Mouse (Mus musculus): ENCODE measurements at regions not wholly inside any gene's neighbourhood (a gene's known extent, or its start where the extent isn't known, plus 50 kb on each side); places are given as distances from the start of the nearest gene placed in this dataset.

DNA sequence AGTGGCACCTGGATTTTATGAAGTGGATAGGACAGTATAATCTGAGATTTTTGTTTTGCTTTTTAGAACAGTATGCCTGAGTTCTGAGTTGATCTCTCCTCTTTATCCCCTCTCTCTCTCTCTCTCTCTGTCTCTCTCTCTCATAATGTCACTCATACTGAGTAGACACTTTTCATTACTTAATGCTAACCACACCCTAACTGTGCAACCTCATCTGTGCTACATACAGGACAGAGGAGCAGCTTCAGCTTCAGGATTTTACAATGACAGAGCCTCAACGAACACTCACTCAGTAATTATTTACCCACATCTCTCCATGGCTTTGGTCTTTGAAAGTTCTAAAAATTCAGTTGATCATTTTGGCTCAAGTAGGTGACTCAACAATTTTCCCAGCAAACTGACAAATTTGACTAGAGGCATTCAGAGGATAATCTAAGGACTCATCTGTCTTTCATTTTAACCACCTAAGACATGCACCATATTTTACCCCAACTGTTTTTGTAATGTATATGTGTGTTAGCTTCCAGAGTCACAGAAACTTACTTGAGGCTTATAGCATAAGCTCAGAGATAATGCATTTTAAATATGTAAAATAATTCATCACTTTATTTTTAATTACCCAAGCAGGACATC lies 256.4 kb upstream of the Myo3a start:
- Histone ChIP-seq H3K4me1 (ENCODE audit: control insufficient read depth, insufficient read depth, low read length) (no peaks in the 10 kb centered on the region), H3K36me3 (ENCODE audit: control insufficient read depth, insufficient read depth) (no peaks in the 10 kb centered on the region), H3K4me3 (ENCODE audit: low read length) (no peak overlapping the region), H3K9me3 (replicated peaks; ENCODE audit: control insufficient read depth, low read length) (no peaks in the 10 kb centered on the region), H3K4me2 (ENCODE audit: low read depth, low read length) (no peak overlapping the region), H3K9ac (ENCODE audit: low read length) (no peak overlapping the region), H3K27ac (ENCODE audit: low read length) (no peak overlapping the region), H3K27me3 (ENCODE audit: control insufficient read depth, insufficient read depth, low read length) (no peaks in the 10 kb centered on the region)
- no peak for ATAC-seq (replicated peaks; ENCODE audit: extremely low read depth, insufficient read depth, low FRiP score)
- WGBS = 62% methylated on average over 1 of the region's 1 CpGs

DNA sequence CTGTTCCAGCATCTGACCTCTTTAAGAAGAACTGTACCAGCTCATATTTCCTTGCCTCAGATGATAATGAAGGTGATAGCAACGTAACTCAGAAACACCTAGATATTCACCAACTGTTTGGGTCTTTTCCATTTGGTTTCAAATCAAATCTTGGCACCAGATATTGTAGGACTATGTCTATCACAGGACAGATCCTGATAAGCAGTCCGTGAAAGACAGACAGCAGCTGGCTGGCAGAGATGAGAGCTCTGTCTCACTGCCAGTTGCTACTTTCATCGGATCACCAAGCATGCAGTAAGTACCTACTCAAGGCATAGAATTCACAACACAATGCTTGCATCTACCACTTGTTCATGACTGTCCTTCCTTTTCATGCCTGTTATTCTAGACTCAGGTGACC lies 252.7 kb upstream of the Myo3a start:
- Histone ChIP-seq H3K4me3 (ENCODE audit: low read length) (no peak overlapping the region), H3K4me2 (ENCODE audit: low read depth, low read length) (no peak overlapping the region), H3K27me3 (ENCODE audit: control insufficient read depth, insufficient read depth, low read length) (no peaks in the 10 kb centered on the region), H3K27ac (ENCODE audit: low read length) (no peak overlapping the region), H3K9ac (ENCODE audit: low read length) (no peak overlapping the region), H3K36me3 (ENCODE audit: control insufficient read depth, insufficient read depth) (no peaks in the 10 kb centered on the region), H3K9me3 (replicated peaks; ENCODE audit: control insufficient read depth, low read length) (no peaks in the 10 kb centered on the region), H3K4me1 (ENCODE audit: control insufficient read depth, insufficient read depth, low read length) (no peaks in the 10 kb centered on the region)
- no peak for ATAC-seq (replicated peaks; ENCODE audit: extremely low read depth, insufficient read depth, low FRiP score)
- WGBS = 31% methylated on average over 3 of the region's 3 CpGs

DNA sequence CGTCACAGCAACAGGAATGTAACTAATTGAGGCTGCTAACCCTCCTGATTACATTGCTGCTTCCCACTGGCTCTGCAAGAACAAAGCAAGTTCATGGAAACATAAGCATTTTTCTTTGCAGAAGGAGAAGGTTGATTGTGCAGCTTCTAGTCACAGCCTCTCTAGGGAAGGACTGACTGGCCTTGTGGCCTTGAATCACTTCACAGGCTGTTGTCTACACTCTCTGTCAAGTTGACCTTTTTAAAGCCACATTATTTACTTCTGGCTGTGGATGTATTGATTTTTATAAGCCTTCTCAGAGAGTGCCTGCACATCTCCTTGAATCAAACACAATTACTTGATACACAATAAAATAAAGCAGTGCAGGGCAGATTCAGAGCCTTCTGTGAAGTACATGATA lies 251.8 kb upstream of the Myo3a start:
- Histone ChIP-seq H3K4me3 (ENCODE audit: low read length) (no peak overlapping the region), H3K9me3 (replicated peaks; ENCODE audit: control insufficient read depth, low read length) (no peaks in the 10 kb centered on the region), H3K36me3 (ENCODE audit: control insufficient read depth, insufficient read depth) (no peaks in the 10 kb centered on the region), H3K27me3 (ENCODE audit: control insufficient read depth, insufficient read depth, low read length) (no peaks in the 10 kb centered on the region), H3K4me1 (ENCODE audit: control insufficient read depth, insufficient read depth, low read length) (no peaks in the 10 kb centered on the region), H3K9ac (ENCODE audit: low read length) (no peak overlapping the region), H3K27ac (ENCODE audit: low read length) (no peak overlapping the region), H3K4me2 (ENCODE audit: low read depth, low read length) (no peak overlapping the region)
- 30% methylated on average over 1 of the region's 1 CpGs for WGBS
- no peak for ATAC-seq (replicated peaks; ENCODE audit: extremely low read depth, insufficient read depth, low FRiP score)

- no peaks in the 10 kb centered on the region for H3K27me3 ChIP-seq (ENCODE audit: control insufficient read depth, insufficient read depth, low read length)
- H3K4me2 ChIP-seq (ENCODE audit: low read depth, low read length) = no peak overlapping the region
- no peaks in the 10 kb centered on the region for H3K4me1 ChIP-seq (ENCODE audit: control insufficient read depth, insufficient read depth, low read length)
- H3K4me3 ChIP-seq (ENCODE audit: low read length) = no peak overlapping the region
- H3K9ac ChIP-seq (ENCODE audit: low read length) = no peak overlapping the region
- H3K27ac ChIP-seq (ENCODE audit: low read length) = no peak overlapping the region
- ATAC-seq (replicated peaks; ENCODE audit: extremely low read depth, insufficient read depth, low FRiP score) = no peak
- no peaks in the 10 kb centered on the region for H3K9me3 ChIP-seq (replicated peaks; ENCODE audit: control insufficient read depth, low read length)
- H3K36me3 ChIP-seq (ENCODE audit: control insufficient read depth, insufficient read depth) = no peaks in the 10 kb centered on the region
Measured at GRCm38 (mm10) chr2:21976337-21976736, 251.0 kb upstream of the Myo3a start.

DNA sequence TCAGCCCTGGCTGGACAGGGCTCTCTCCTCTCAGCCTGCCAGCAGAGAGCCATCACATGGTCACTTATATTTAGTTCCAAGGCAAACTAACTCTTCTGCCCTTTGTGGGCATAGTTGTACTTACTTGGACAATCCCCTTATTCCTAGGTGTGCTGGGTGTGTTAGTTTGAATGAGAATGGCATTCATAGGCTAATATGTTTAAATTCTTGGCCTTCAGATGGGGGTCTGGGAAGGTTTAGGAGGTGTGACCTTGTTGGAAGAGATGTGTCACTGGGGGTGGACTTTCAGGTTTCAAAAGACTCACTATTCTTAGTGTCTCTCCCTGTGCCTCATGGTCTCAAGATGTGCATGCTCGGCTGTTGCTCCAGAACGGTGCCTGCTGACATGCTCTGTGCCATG lies 250.5 kb upstream of the Myo3a start:
- ATAC-seq (replicated peaks; ENCODE audit: extremely low read depth, insufficient read depth, low FRiP score) = no peak
- H3K4me2 ChIP-seq (ENCODE audit: low read depth, low read length) = no peak overlapping the region
- H3K36me3 ChIP-seq (ENCODE audit: control insufficient read depth, insufficient read depth) = no peaks in the 10 kb centered on the region
- WGBS = 64% methylated on average over 2 of the region's 2 CpGs
- no peak overlapping the region for H3K27ac ChIP-seq (ENCODE audit: low read length)
- H3K9me3 ChIP-seq (replicated peaks; ENCODE audit: control insufficient read depth, low read length) = no peaks in the 10 kb centered on the region
- no peaks in the 10 kb centered on the region for H3K27me3 ChIP-seq (ENCODE audit: control insufficient read depth, insufficient read depth, low read length)
- no peaks in the 10 kb centered on the region for H3K4me1 ChIP-seq (ENCODE audit: control insufficient read depth, insufficient read depth, low read length)
- no peak overlapping the region for H3K9ac ChIP-seq (ENCODE audit: low read length)
- no peak overlapping the region for H3K4me3 ChIP-seq (ENCODE audit: low read length)

DNA sequence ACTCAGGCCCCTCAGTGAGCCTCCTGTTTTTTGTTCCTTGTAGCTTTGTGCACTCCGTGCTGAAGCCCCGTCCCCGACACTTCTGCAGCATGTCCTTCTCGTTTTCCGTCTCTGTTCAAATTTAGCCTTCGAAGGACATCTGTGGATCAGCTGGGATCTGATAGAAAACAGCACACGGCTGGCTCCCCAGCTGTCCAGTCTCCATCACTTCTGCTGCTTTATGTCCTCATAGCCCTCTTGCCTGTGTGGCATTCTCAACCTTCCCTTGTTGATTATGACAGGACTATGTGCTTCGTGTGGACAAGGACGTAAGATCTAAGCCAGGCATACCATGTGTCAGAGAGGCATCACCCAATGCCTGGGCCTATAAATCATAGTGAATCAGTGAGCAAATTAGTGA lies 247.1 kb upstream of the Myo3a start:
- WGBS = 51% methylated on average over 9 of the region's 9 CpGs
- H3K9ac ChIP-seq (ENCODE audit: low read length) = no peak overlapping the region
- no peak overlapping the region for H3K4me3 ChIP-seq (ENCODE audit: low read length)
- no peak for ATAC-seq (replicated peaks; ENCODE audit: extremely low read depth, insufficient read depth, low FRiP score)
- no peak overlapping the region for H3K4me2 ChIP-seq (ENCODE audit: low read depth, low read length)
- no peaks in the 10 kb centered on the region for H3K36me3 ChIP-seq (ENCODE audit: control insufficient read depth, insufficient read depth)
- H3K27ac ChIP-seq (ENCODE audit: low read length) = no peak overlapping the region
- no peaks in the 10 kb centered on the region for H3K4me1 ChIP-seq (ENCODE audit: control insufficient read depth, insufficient read depth, low read length)
- no peaks in the 10 kb centered on the region for H3K9me3 ChIP-seq (replicated peaks; ENCODE audit: control insufficient read depth, low read length)
- H3K27me3 ChIP-seq (ENCODE audit: control insufficient read depth, insufficient read depth, low read length) = no peaks in the 10 kb centered on the region

DNA sequence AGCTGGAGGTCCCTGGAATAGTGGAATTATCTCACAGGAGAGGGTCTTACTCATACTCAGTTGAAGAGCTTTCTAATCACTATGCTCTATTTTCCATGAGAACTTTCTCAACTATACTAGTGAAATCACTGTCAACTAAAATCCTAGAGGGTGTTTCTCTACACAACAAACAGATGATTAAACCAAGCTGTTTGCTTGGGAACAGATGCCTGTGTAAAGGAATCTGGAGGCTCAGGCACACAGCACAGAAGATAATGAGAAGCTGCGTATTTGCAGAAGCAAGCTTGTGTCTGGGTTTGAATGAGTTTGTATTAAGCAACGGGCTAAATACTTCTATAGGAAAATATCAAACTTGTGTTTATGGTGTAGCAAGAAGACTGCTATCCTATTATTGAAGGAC lies 202.9 kb upstream of the Myo3a start:
- ATAC-seq (replicated peaks; ENCODE audit: extremely low read depth, insufficient read depth, low FRiP score) = no peak
- Histone ChIP-seq H3K4me1 (ENCODE audit: control insufficient read depth, insufficient read depth, low read length) (no peaks in the 10 kb centered on the region), H3K4me2 (ENCODE audit: low read depth, low read length) (no peak overlapping the region), H3K4me3 (ENCODE audit: low read length) (no peak overlapping the region), H3K9me3 (replicated peaks; ENCODE audit: control insufficient read depth, low read length) (no peaks in the 10 kb centered on the region), H3K36me3 (ENCODE audit: control insufficient read depth, insufficient read depth) (no peaks in the 10 kb centered on the region), H3K9ac (ENCODE audit: low read length) (no peak overlapping the region), H3K27ac (ENCODE audit: low read length) (no peak overlapping the region), H3K27me3 (ENCODE audit: control insufficient read depth, insufficient read depth, low read length) (no peaks in the 10 kb centered on the region)
- 73% methylated on average over 2 of the region's 2 CpGs for WGBS

DNA sequence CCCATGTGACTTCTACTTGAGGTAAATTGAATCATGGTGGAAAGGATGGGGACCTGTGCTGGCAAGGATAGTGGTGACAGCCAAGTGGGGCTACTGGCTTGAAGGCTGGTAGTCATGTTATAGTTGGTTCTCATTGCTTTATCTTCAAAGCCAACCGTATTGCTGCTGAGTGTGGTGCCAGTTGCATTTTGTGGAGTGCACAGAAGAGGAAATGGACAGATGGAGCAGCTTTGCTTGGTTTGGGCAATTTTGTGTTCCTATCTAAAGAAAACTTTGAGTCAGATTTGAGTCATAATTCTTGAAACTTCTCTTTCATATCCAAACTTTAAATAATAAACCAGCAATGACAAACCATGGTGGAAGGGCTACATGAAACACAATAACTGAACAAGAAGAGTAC lies 200.5 kb upstream of the Myo3a start:
- Histone ChIP-seq H3K36me3 (ENCODE audit: control insufficient read depth, insufficient read depth) (no peaks in the 10 kb centered on the region), H3K4me1 (ENCODE audit: control insufficient read depth, insufficient read depth, low read length) (no peaks in the 10 kb centered on the region), H3K9ac (ENCODE audit: low read length) (no peak overlapping the region), H3K9me3 (replicated peaks; ENCODE audit: control insufficient read depth, low read length) (no peaks in the 10 kb centered on the region), H3K27me3 (ENCODE audit: control insufficient read depth, insufficient read depth, low read length) (no peaks in the 10 kb centered on the region), H3K4me3 (ENCODE audit: low read length) (no peak overlapping the region), H3K4me2 (ENCODE audit: low read depth, low read length) (no peak overlapping the region), H3K27ac (ENCODE audit: low read length) (no peak overlapping the region)
- WGBS = 81% methylated on average over 1 of the region's 1 CpGs
- no peak for ATAC-seq (replicated peaks; ENCODE audit: extremely low read depth, insufficient read depth, low FRiP score)

- no peaks in the 10 kb centered on the region for H3K9me3 ChIP-seq (replicated peaks; ENCODE audit: control insufficient read depth, low read length)
- no peaks in the 10 kb centered on the region for H3K36me3 ChIP-seq (ENCODE audit: control insufficient read depth, insufficient read depth)
- WGBS = 57% methylated on average over 1 of the region's 1 CpGs
- ATAC-seq (replicated peaks; ENCODE audit: extremely low read depth, insufficient read depth, low FRiP score) = no peak
- H3K27me3 ChIP-seq (ENCODE audit: control insufficient read depth, insufficient read depth, low read length) = no peaks in the 10 kb centered on the region
- H3K9ac ChIP-seq (ENCODE audit: low read length) = no peak overlapping the region
- no peaks in the 10 kb centered on the region for H3K4me1 ChIP-seq (ENCODE audit: control insufficient read depth, insufficient read depth, low read length)
- H3K4me2 ChIP-seq (ENCODE audit: low read depth, low read length) = no peak overlapping the region
- H3K27ac ChIP-seq (ENCODE audit: low read length) = no peak overlapping the region
- H3K4me3 ChIP-seq (ENCODE audit: low read length) = no peak overlapping the region
Measured at GRCm38 (mm10) chr2:22028569-22028968, 198.7 kb upstream of the Myo3a start.
